Mouse (Mus musculus): ENCODE measurements around the gene Dcaf11. TPM values are rescaled to one million over a fixed set of nuclear protein-coding genes. Genes with fewer than 3 reads are reported as not detected.

Dcaf11 gene
- polyA plus RNA-seq, 1 experiment from 2014 or later, result 130 TPM

DNA sequence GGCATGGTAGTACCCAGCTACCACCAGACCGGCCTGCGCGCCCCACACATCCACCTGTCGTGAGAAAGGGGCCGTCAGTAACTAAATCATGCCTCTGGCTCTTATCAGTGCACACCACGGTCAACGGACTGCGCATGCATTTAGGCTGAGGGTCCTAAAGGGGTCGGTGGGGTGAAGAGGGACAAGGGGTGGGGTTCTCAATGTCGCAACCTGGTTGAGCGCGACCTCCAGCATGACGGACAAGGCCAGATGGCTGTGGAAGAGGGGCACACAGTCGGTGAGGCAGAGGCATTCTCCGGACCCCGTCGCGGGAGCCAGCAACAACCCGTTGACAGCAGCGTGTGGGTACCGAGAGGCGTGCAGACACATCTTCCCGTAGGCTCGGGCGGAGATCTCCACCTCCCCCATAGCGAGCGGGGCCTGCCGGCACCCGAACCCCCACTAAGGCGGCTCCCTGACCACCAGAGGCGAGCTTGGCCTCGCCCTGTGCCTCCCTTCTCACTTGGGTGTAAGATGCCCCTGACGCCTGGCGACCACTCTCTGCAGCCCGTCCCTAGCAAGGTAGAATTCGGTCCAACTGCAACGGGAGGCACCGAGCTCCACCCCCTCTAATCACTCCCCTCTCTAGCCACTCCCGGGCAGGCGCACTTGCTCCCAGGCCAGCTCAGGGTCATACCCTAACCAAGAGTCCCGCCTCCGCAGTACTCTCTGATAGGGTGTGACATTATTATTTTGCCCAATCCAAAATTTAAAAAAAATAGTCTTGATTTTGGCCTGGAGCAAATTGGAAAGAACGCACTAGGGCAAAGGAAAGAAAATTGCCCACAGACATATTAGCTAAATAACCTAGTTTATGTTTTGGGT, 25.1 kb downstream of the Dcaf11 start, which contains the start of gene Emc9:
TSS of gene Emc9 (minus strand) at position 601 of the 864 bp plus-strand sequence.
- peaks cover 2% of the 10 kb centered on the region; the same call in 1 of the 2 replicates for H3K4me1 ChIP-seq (ENCODE audit: control insufficient read depth, insufficient read depth, low read length)
- no peaks in the 10 kb centered on the region for H3K27me3 ChIP-seq (replicated peaks; ENCODE audit: control insufficient read depth, insufficient read depth, low read length)
- H3K27ac ChIP-seq (ENCODE audit: low read depth, low read length), result no peak within 1 kb of the TSS
- H3K9me3 ChIP-seq (replicated peaks; ENCODE audit: control insufficient read depth, low read length), result no peaks in the 10 kb centered on the region
- peak within 1 kb of the TSS; percentile 67 for H3K4me2 ChIP-seq (ENCODE audit: low read length)
- DNase-seq (ENCODE audit: low spot score) (peak; percentile 25), ATAC-seq (peak; percentile 56)
- peak within 1 kb of the TSS; percentile 39 for H3K4me3 ChIP-seq (ENCODE audit: low read depth, low read length)
- WGBS, result 2% methylated on average over 43 of the region's 43 CpGs
- H3K36me3 ChIP-seq (ENCODE audit: control insufficient read depth, insufficient read depth, low read length), result peaks cover 15% of the 10 kb centered on the region
- H3K9ac ChIP-seq (ENCODE audit: low read length), result peak within 1 kb of the TSS; percentile 67

DNA sequence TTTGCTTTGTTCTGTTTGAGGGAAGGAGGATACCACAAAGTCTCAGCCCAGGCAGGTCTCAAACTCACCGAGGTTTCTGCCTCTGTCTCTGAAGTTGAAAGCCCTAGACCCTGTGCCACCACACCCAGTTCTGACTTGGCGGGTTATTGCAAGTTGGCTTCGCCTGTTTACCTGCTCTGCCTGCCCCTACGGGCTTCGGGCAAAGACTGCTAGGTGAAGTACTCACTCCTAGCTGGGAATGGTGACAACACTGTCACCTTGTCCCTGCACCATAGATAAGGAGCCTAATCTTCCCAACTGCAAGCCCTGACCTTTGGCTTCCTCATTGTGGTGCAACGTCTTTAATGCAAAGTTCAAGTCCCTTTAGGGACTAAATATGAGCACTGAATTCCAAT, 25.8 kb downstream of the Dcaf11 start:
- H3K9me3 ChIP-seq (replicated peaks; ENCODE audit: control insufficient read depth, low read length), result no peaks in the 10 kb centered on the region
- no peak for ATAC-seq
- peak overlapping the region; percentile 39; the same call in 1 of the 2 replicates for H3K4me3 ChIP-seq (ENCODE audit: low read depth, low read length)
- 64% methylated on average over 6 of the region's 6 CpGs for WGBS
- peak overlapping the region; percentile 67; the same call in 1 of the 2 replicates for H3K4me2 ChIP-seq (ENCODE audit: low read length)
- peaks cover 11% of the 10 kb centered on the region; the same call in 1 of the 2 replicates for H3K36me3 ChIP-seq (ENCODE audit: control insufficient read depth, insufficient read depth, low read length)
- peaks cover 7% of the 10 kb centered on the region; the same call in 1 of the 2 replicates for H3K4me1 ChIP-seq (ENCODE audit: control insufficient read depth, insufficient read depth, low read length)
- no peak for DNase-seq (ENCODE audit: low spot score)
- no peaks in the 10 kb centered on the region for H3K27me3 ChIP-seq (replicated peaks; ENCODE audit: control insufficient read depth, insufficient read depth, low read length)
- 0 out of 2 replicates have a peak overlapping the region, but pooled peaks have one; percentile 67 for H3K9ac ChIP-seq (ENCODE audit: low read length)
- H3K27ac ChIP-seq (ENCODE audit: low read depth, low read length), result no peak overlapping the region

DNA sequence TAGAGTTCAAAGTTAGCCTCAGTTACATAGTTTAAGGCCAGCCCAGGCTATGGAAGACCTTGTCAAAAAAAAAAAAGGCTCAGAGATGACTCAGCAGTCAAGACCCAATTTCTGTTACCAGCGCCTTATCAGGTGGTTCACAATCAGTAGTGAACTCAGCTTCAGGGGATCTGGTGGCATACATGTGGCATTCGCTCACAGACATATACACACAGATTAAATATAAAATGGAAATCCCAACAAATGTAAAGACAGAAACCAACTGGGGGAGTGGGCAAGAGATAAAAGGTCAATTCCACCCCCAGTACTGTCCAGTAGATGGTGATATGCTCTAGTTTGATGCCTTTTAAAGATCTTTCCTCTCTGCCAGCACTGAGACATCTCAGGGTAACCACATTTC, 26.3 kb downstream of the Dcaf11 start:
- H3K27me3 ChIP-seq (replicated peaks; ENCODE audit: control insufficient read depth, insufficient read depth, low read length), result no peaks in the 10 kb centered on the region
- no peak overlapping the region for H3K27ac ChIP-seq (ENCODE audit: low read depth, low read length)
- H3K36me3 ChIP-seq (ENCODE audit: control insufficient read depth, insufficient read depth, low read length), result peaks cover 11% of the 10 kb centered on the region; the same call in 1 of the 2 replicates
- no peak overlapping the region for H3K4me3 ChIP-seq (ENCODE audit: low read depth, low read length)
- no peak overlapping the region for H3K9ac ChIP-seq (ENCODE audit: low read length)
- DNase-seq (ENCODE audit: low spot score), result no peak
- no peaks in the 10 kb centered on the region for H3K9me3 ChIP-seq (replicated peaks; ENCODE audit: control insufficient read depth, low read length)
- no peak for ATAC-seq
- no peak overlapping the region for H3K4me2 ChIP-seq (ENCODE audit: low read length)
- 97% methylated on average over 2 of the region's 2 CpGs for WGBS
- H3K4me1 ChIP-seq (ENCODE audit: control insufficient read depth, insufficient read depth, low read length), result peaks cover 7% of the 10 kb centered on the region; the same call in 1 of the 2 replicates

DNA sequence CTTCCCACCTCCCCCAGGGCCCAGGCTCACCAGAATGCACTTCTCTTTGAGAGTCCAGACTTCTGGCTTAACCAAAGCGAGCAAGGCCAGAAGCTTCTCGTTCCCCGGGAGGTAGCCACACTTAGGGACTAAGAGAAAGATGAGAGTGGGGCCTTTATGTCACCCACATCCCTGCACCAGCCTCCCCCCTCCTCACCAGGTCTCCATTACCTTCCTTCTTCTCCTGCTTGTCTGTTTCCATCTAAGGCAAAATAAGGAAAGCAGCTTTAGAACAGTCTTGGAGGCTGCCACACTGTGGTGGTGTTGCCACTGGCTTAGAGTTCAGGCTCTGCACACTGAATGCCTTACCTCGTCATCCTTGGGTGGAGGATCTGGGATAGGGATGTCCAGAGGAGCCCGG, 29.5 kb downstream of the Dcaf11 start:
- Histone ChIP-seq H3K9me3 (replicated peaks; ENCODE audit: control insufficient read depth, low read length) (no peaks in the 10 kb centered on the region), H3K4me3 (ENCODE audit: low read depth, low read length) (no peak overlapping the region), H3K9ac (ENCODE audit: low read length) (no peak overlapping the region), H3K27ac (ENCODE audit: low read depth, low read length) (no peak overlapping the region), H3K4me2 (ENCODE audit: low read length) (no peak overlapping the region), H3K27me3 (replicated peaks; ENCODE audit: control insufficient read depth, insufficient read depth, low read length) (no peaks in the 10 kb centered on the region), H3K4me1 (ENCODE audit: control insufficient read depth, insufficient read depth, low read length) (peaks cover 14% of the 10 kb centered on the region; the same call in 1 of the 2 replicates), H3K36me3 (ENCODE audit: control insufficient read depth, insufficient read depth, low read length) (peaks cover 11% of the 10 kb centered on the region; the same call in 1 of the 2 replicates)
- ATAC-seq (no peak), DNase-seq (ENCODE audit: low spot score) (no peak)
- 96% methylated on average over 5 of the region's 5 CpGs for WGBS

DNA sequence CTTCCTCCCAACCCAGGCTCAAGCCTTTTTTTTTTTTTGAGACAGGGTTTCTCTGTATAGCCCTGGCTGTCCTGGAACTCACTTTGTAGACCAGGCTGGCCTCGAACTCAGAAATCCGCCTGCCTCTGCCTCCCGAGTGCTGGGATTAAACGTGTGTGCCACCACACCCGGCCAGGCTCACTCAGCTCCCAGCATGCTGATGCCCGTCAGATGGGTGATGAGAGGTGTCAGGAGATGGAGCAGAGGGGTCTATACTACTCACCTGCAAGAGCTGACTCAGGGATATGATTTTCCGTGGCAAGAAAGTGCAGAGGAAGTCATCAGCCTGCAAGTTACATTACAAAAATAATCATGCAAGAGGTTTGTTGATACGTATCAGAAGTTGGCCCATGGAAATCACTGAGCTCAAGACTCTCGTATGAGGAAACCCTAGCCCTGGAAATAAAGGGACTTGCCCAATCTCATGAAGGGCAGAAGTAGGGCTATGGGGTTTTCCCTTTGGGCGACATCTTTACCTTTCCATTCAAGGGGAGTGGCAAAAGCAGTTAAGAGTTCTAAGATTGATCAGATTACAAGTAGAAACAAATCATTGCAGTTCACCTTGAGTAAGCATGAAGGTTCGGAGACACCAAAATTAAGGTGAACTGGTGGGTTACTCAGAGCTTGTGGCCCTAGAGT, 30.1 kb downstream of the Dcaf11 start:
- no peaks in the 10 kb centered on the region for H3K9me3 ChIP-seq (replicated peaks; ENCODE audit: control insufficient read depth, low read length)
- H3K4me1 ChIP-seq (ENCODE audit: control insufficient read depth, insufficient read depth, low read length), result peaks cover 14% of the 10 kb centered on the region; the same call in 1 of the 2 replicates
- H3K27me3 ChIP-seq (replicated peaks; ENCODE audit: control insufficient read depth, insufficient read depth, low read length), result no peaks in the 10 kb centered on the region
- peak overlapping the region; percentile 82 for H3K9ac ChIP-seq (ENCODE audit: low read length)
- no peak for DNase-seq (ENCODE audit: low spot score)
- ATAC-seq, result no peak
- H3K4me3 ChIP-seq (ENCODE audit: low read depth, low read length), result peak overlapping the region; percentile 87
- peaks cover 17% of the 10 kb centered on the region for H3K36me3 ChIP-seq (ENCODE audit: control insufficient read depth, insufficient read depth, low read length)
- peak overlapping the region; percentile 68; the same call in 1 of the 2 replicates for H3K27ac ChIP-seq (ENCODE audit: low read depth, low read length)
- 86% methylated on average over 11 of the region's 11 CpGs for WGBS
- peak overlapping the region; percentile 98 for H3K4me2 ChIP-seq (ENCODE audit: low read length)

DNA sequence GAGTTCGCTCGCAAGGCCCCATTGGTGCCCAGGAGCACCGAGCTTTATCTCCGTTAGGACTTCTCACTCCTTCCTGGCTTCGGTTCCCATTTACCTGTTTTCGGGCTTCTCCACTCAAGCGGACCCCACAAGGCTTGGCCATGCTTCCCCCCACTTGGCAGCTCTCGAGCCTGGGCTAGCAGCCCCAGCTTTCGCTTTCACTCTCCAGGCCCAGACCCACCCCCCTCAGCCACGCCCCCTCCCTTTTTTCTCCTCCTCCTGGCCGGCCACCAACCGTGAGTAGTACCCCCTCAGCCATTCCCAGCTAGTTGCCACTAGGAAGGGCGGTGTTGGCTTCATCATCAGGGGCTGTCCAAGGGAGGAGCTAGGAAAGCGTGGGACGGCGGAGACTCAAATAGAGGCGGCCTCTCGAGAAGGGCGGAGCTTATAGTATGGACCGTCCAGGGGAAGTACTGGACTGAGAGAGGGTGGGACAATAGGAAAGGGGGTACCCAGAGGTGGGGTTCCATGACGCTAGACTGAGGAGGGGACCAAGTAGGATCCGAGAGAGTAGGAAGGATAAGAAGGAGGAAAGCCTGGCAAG, 31.0 kb downstream of the Dcaf11 start, which contains the start of gene Psme2:
TSS of gene Psme2 (minus strand) at position 366 of the 583 bp plus-strand sequence.
- H3K27ac ChIP-seq (ENCODE audit: low read depth, low read length), result peak within 1 kb of the TSS; percentile 81
- WGBS, result under 1% methylated on average over 21 of the region's 22 CpGs
- H3K36me3 ChIP-seq (ENCODE audit: control insufficient read depth, insufficient read depth, low read length), result peaks cover 26% of the 10 kb centered on the region
- no peaks in the 10 kb centered on the region for H3K9me3 ChIP-seq (replicated peaks; ENCODE audit: control insufficient read depth, low read length)
- peaks cover 14% of the 10 kb centered on the region; the same call in 1 of the 2 replicates for H3K4me1 ChIP-seq (ENCODE audit: control insufficient read depth, insufficient read depth, low read length)
- peak within 1 kb of the TSS; percentile 87 for H3K4me3 ChIP-seq (ENCODE audit: low read depth, low read length)
- no peaks in the 10 kb centered on the region for H3K27me3 ChIP-seq (replicated peaks; ENCODE audit: control insufficient read depth, insufficient read depth, low read length)
- DNase-seq (ENCODE audit: low spot score) (peak; percentile 98), ATAC-seq (peak; percentile 97)
- H3K4me2 ChIP-seq (ENCODE audit: low read length), result peak within 1 kb of the TSS; percentile 98
- H3K9ac ChIP-seq (ENCODE audit: low read length), result peak within 1 kb of the TSS; percentile 82

DNA sequence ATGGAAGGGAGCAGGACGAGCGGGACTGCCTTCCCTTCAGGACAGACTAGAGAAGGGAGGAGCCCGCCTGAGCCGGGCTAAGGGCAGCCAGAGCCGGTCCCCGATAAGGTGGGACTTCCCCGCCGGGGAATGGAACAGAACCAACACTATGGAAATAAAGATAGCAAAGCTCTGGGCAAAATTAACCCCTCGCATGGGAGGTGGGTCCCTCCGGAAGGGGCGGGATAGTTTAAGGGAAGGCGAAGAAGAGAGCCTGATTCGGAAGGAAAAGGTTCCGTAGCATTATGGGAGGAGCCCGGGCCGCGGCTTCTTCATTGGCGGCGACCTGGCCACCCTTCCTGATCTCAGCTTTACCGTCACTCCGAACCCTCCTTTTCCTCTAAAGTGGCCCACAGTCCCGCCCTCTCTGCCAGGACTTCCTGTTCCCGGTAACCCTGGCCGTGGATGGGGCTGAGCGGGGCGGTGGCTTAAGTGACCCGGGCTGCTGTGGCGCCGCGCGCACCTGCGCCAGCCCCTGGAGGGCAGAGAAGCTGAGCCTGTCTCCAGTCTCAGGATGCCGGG, 31.6 kb downstream of the Dcaf11 start, which contains the start of gene Rnf31:
TSS of gene Rnf31 (plus strand) at position 378 of the 561 bp plus-strand sequence.
- no peaks in the 10 kb centered on the region for H3K27me3 ChIP-seq (replicated peaks; ENCODE audit: control insufficient read depth, insufficient read depth, low read length)

DNA sequence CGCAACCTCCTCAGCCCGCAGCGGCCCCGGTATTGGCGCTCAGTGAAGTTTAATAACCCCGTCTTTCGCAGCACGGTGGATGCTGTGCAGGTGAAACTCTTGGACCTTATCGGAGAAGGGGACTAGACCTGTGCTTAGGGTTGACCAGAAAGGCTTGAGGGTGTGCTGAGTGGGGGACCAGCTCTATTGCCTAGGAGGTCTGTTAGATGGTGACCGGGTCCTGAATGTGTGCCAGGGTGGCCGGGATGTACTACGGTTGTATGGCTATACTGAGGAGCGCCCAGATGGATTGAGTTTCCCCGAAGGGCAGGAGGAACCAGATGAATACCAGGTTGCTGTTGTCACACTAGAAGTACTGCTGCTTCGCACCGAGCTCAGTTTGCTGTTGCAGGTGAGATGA, 32.4 kb downstream of the Dcaf11 start:
- 4% methylated on average over 16 of the region's 16 CpGs for WGBS
- DNase-seq (ENCODE audit: low spot score), result no peak
- no peaks in the 10 kb centered on the region for H3K9me3 ChIP-seq (replicated peaks; ENCODE audit: control insufficient read depth, low read length)

More for the DNA sequence above, 31.6 kb downstream of the Dcaf11 start, which contains the start of gene Rnf31:
- H3K4me1 ChIP-seq (ENCODE audit: control insufficient read depth, insufficient read depth, low read length), result peaks cover 14% of the 10 kb centered on the region; the same call in 1 of the 2 replicates
- peak; percentile 95 for DNase-seq (ENCODE audit: low spot score)
- peak within 1 kb of the TSS; percentile 98 for H3K4me2 ChIP-seq (ENCODE audit: low read length)
- peak within 1 kb of the TSS; percentile 87 for H3K4me3 ChIP-seq (ENCODE audit: low read depth, low read length)
- peak within 1 kb of the TSS; percentile 81 for H3K27ac ChIP-seq (ENCODE audit: low read depth, low read length)
- H3K9me3 ChIP-seq (replicated peaks; ENCODE audit: control insufficient read depth, low read length), result no peaks in the 10 kb centered on the region
- ATAC-seq, result peak; percentile 86
- peak within 1 kb of the TSS; percentile 82 for H3K9ac ChIP-seq (ENCODE audit: low read length)
- H3K36me3 ChIP-seq (ENCODE audit: control insufficient read depth, insufficient read depth, low read length), result peaks cover 32% of the 10 kb centered on the region
- 0% methylated on average over 33 of the region's 33 CpGs for WGBS

More for the DNA sequence above, 32.4 kb downstream of the Dcaf11 start:
- H3K4me3 ChIP-seq (ENCODE audit: low read depth, low read length), result peak overlapping the region; percentile 87
- peak overlapping the region; percentile 98 for H3K4me2 ChIP-seq (ENCODE audit: low read length)
- no peaks in the 10 kb centered on the region for H3K27me3 ChIP-seq (replicated peaks; ENCODE audit: control insufficient read depth, insufficient read depth, low read length)
- peak overlapping the region; percentile 82 for H3K9ac ChIP-seq (ENCODE audit: low read length)
- H3K4me1 ChIP-seq (ENCODE audit: control insufficient read depth, insufficient read depth, low read length), result peaks cover 14% of the 10 kb centered on the region; the same call in 1 of the 2 replicates
- no peak for ATAC-seq
- H3K27ac ChIP-seq (ENCODE audit: low read depth, low read length), result no peak overlapping the region
- peaks cover 40% of the 10 kb centered on the region for H3K36me3 ChIP-seq (ENCODE audit: control insufficient read depth, insufficient read depth, low read length)
